Mouse (Mus musculus) kidney, adult 2 months (tissue): Measurements from ENCODE around the gene Ntm.

Experiments used
- CTCF ChIP-seq: fragments of 200-500 bp; conservative IDR thresholded peaks from 2 replicates; pipeline ENCODE4 v1.5.1; 2011; ENCODE audit warnings: low read depth, mild to moderate bottlenecking, control low read depth, low read length, moderate library complexity, mixed read lengths; ENCODE audit not compliant: insufficient read depth, insufficient read length
- POLR2A ChIP-seq: fragments of 200-500 bp; IDR thresholded peaks from one replicate; pipeline ENCODE4 v1.6.1; 2011; ENCODE audit warnings: low read depth, low read length, control low read depth

- TF ChIP-seq CTCF (no peak), POLR2A (no peak)
Measured at GRCm38 (mm10) chr9:29124455-29124854, 838.5 kb downstream of the Ntm start.
